Mouse (Mus musculus): ENCODE measurements at regions not wholly inside any gene's neighbourhood (a gene's known extent, or its start where the extent isn't known, plus 50 kb on each side); places are given as distances from the start of the nearest gene placed in this dataset.

GRCm38 (mm10) chr13:81852309-81852978 is 69.6 kb downstream of the Cetn3 start:
- Histone ChIP-seq H3K4me3 (ENCODE audit: control insufficient read depth in 1 of 2, insufficient read depth in 1 of 2, low read depth in 2 of 2, low read length in 2 of 2) (no peak overlapping the region), H3K9ac (ENCODE audit: control insufficient read depth, low read depth, low read length, poor library complexity, severe bottlenecking) (peak overlapping the region; percentile 9; the same call in 1 of the 2 replicates), H3K9me3 (replicated peaks; ENCODE audit: insufficient read depth, low read length) (no peaks in the 10 kb centered on the region), H3K4me1 (ENCODE audit: control insufficient read depth in 1 of 2, insufficient read depth in 2 of 2, low read length in 2 of 2) (peaks cover 3 to 5% of the 10 kb centered on the region in 2 experiments; a peak in 3 of 4 replicates), H3K79me2 (ENCODE audit: control insufficient read depth, insufficient read depth, low read length, poor library complexity) (no peaks in the 10 kb centered on the region), H3K27ac (ENCODE audit: control insufficient read depth, low read depth, low read length) (no peak overlapping the region), H3K36me3 (ENCODE audit: control insufficient read depth in 1 of 2, insufficient read depth in 2 of 2, low read length in 2 of 2) (peaks cover 0 to 7% of the 10 kb centered on the region in 2 experiments; a peak in 2 of 4 replicates), H3K27me3 (ENCODE audit: control insufficient read depth in 1 of 2, insufficient read depth in 2 of 2, low read length in 2 of 2) (no peaks in the 10 kb centered on the region)
- peak; percentile 85 for DNase-seq (ENCODE audit: low read depth, low spot score)
- TF ChIP-seq EP300 (IDR thresholded peaks at IDR 0.05; ENCODE audit: low read depth in 1 of 2, low read length in 2 of 2) = peak in 1 of 2 experiments; percentile 64; a peak in 2 of 4 replicates
- peak; percentile 94 for TF ChIP-seq MAFK (IDR thresholded peaks at IDR 0.05; ENCODE audit: borderline replicate concordance, low read depth, low read length)
- peak; percentile 88; the same call in 1 of the 2 replicates for TF ChIP-seq GABPA (IDR thresholded peaks at IDR 0.05; ENCODE audit: low read depth, low read length)
- no peak for TF ChIP-seq POLR2AphosphoS5 (IDR thresholded peaks at IDR 0.05; ENCODE audit: borderline replicate concordance, low read depth, low read length)
- TF ChIP-seq JUND (IDR thresholded peaks at IDR 0.05; ENCODE audit: low read depth, low read length) = peak; percentile 94
- TF ChIP-seq BHLHE40 (IDR thresholded peaks at IDR 0.05; ENCODE audit: borderline replicate concordance, low read depth, low read length) = no peak
- TF ChIP-seq MAX (IDR thresholded peaks at IDR 0.05; ENCODE audit: low read length) = no peak
- no peak for TF ChIP-seq ZNF384 (IDR thresholded peaks at IDR 0.05; ENCODE audit: low read depth, low read length)
- no peak for TF ChIP-seq TCF12 (IDR thresholded peaks at IDR 0.05; ENCODE audit: low read depth, low read length)
- TF ChIP-seq ETS1 (IDR thresholded peaks at IDR 0.05; ENCODE audit: low read depth, low read length) = peak; percentile 82

DNA sequence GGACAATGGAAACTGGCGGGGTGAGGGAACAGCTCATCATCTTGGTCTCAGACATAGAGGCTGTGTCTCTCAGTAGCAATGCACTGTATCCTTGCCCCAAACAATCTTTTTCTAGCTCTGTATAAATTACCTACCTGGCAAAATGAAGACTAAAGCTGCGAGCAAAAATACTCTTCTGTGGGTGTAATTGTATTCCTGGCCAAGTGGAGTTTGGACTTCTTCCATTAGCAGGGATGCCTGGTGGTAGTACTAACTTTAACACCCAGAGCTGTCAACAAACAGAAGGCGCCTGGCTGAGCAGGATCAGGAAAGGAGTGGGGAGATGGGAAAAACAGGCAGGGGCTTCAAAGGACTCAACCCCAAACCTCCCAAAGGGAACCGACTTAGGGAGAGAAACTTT is 73.2 kb downstream of the Cetn3 start:
- no peaks in the 10 kb centered on the region for H3K79me2 ChIP-seq (ENCODE audit: control insufficient read depth, insufficient read depth, low read length, poor library complexity)
- H3K4me3 ChIP-seq (ENCODE audit: control insufficient read depth in 1 of 2, insufficient read depth in 1 of 2, low read depth in 2 of 2, low read length in 2 of 2) = no peak overlapping the region
- no peaks in the 10 kb centered on the region for H3K9me3 ChIP-seq (replicated peaks; ENCODE audit: insufficient read depth, low read length)
- DNase-seq (ENCODE audit: low read depth, low spot score) = no peak
- no peak overlapping the region for H3K27ac ChIP-seq (ENCODE audit: control insufficient read depth, low read depth, low read length)
- no peak overlapping the region for H3K9ac ChIP-seq (ENCODE audit: control insufficient read depth, low read depth, low read length, poor library complexity, severe bottlenecking)
- H3K4me1 ChIP-seq (ENCODE audit: control insufficient read depth in 1 of 2, insufficient read depth in 2 of 2, low read length in 2 of 2) = peaks cover 3 to 5% of the 10 kb centered on the region in 2 experiments; a peak in 3 of 4 replicates
- no peak for TF ChIP-seq KAT2A (conservative IDR thresholded peaks at IDR 0.05; ENCODE audit: low read depth, low read length)
- TF ChIP-seq USF1 (IDR thresholded peaks at IDR 0.05; ENCODE audit: low read depth, low read length) = no peak
- no peak for TF ChIP-seq RAD21 (IDR thresholded peaks at IDR 0.05; ENCODE audit: low read depth, low read length)
- TF ChIP-seq ZC3H11A (IDR thresholded peaks at IDR 0.05; ENCODE audit: low read depth, low read length) = no peak
- no peak for TF ChIP-seq MAZ (IDR thresholded peaks at IDR 0.05; ENCODE audit: low read depth, low read length)
- no peak for TF ChIP-seq GABPA (IDR thresholded peaks at IDR 0.05; ENCODE audit: low read depth, low read length)
- TF ChIP-seq POLR2AphosphoS2 (IDR thresholded peaks at IDR 0.05; ENCODE audit: low read length) = no peak
- no peak for TF ChIP-seq TAL1 (IDR thresholded peaks at IDR 0.05; ENCODE audit: low read length)
- no peak for TF ChIP-seq BHLHE40 (IDR thresholded peaks at IDR 0.05; ENCODE audit: borderline replicate concordance, low read depth, low read length)
- no peak for TF ChIP-seq E2F4 (IDR thresholded peaks at IDR 0.05; ENCODE audit: borderline replicate concordance, low read depth, low read length)
- TF ChIP-seq SMC3 (IDR thresholded peaks at IDR 0.05; ENCODE audit: low read depth, low read length) = no peak
- no peak for TF ChIP-seq MYB (IDR thresholded peaks at IDR 0.05; ENCODE audit: low read depth, low read length)
- no peaks in the 10 kb centered on the region for H3K27me3 ChIP-seq (ENCODE audit: control insufficient read depth in 1 of 2, insufficient read depth in 2 of 2, low read length in 2 of 2)
- peaks cover 0 to 7% of the 10 kb centered on the region in 2 experiments; a peak in 2 of 4 replicates for H3K36me3 ChIP-seq (ENCODE audit: control insufficient read depth in 1 of 2, insufficient read depth in 2 of 2, low read length in 2 of 2)

All from MEL (cell line).